Mouse (Mus musculus): ENCODE data around the gene Rcc1l. TPM values are rescaled to one million over a fixed set of nuclear protein-coding genes. Genes with fewer than 3 reads are reported as not detected.

Rcc1l gene
- polyA plus RNA-seq, 1 experiment, result 12.5 TPM

DNA sequence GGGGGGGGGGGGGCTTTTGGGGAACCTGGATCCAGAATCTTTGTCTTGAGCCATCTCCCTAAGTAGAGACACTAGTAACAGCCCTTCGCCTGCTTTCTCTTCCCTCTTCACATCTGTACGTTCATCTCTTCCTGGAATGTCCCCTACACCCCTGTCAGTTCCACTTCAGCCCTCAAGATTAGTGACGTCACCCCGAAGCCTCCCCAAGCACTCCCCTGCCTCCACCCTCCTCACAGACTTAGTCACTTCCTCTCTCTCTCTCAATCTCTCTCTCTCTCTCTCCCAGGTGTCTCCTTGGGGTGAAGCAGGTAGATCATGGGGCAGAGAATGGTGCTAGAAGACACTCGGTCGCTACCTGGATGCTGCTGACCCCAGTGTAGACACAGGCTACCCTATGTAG, 73.9 kb downstream of the Rcc1l start:
- WGBS, result 52% methylated on average over 6 of the region's 6 CpGs
- TF ChIP-seq CTCF (IDR thresholded peaks at IDR 0.05; ENCODE audit: insufficient read depth, low read length) (no peak), POLR2A (IDR thresholded peaks at IDR 0.05; ENCODE audit: borderline replicate concordance, extremely low read depth, low read depth, low read length) (no peak)
- Histone ChIP-seq H3K4me3 (replicated peaks; ENCODE audit: extremely low read depth, low read depth, low read length) (no peak overlapping the region), H3K4me1 (ENCODE audit: control insufficient read depth, insufficient read depth, low read length) (peaks cover 6% of the 10 kb centered on the region; the same call in 1 of the 2 replicates)
- no peak for DNase-seq

GRCm38 (mm10) chr5:134101883-134102282, 74.7 kb downstream of the Rcc1l start:
- WGBS, result 53% methylated on average over 5 of the region's 5 CpGs
- TF ChIP-seq POLR2A (IDR thresholded peaks at IDR 0.05; ENCODE audit: borderline replicate concordance, extremely low read depth, low read depth, low read length) (no peak), CTCF (IDR thresholded peaks at IDR 0.05; ENCODE audit: insufficient read depth, low read length) (no peak)
- peaks cover 6% of the 10 kb centered on the region; the same call in 1 of the 2 replicates for H3K4me1 ChIP-seq (ENCODE audit: control insufficient read depth, insufficient read depth, low read length)
- no peak for DNase-seq
- H3K4me3 ChIP-seq (replicated peaks; ENCODE audit: extremely low read depth, low read depth, low read length), result no peak overlapping the region

DNA sequence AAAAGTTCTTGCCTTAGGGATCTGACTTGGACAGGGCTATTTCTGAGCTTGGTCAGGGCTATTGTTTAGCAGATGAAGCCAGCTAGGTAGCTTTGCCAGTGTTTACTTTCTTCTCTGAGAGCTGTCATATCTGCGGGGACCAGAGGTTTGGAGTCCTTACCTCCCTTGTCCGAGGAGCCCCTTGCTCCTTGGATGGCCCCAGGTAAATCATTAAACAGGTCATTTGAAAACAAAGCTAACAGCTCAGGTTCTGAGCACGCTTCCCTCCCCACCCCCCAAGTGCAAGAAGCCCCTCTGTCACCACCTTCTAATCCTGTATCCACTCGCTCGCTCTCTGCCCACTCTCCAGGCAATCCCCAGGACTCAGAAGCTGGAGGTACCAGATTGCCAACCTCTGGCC, 75.3 kb downstream of the Rcc1l start:
- no peak for TF ChIP-seq CTCF (IDR thresholded peaks at IDR 0.05; ENCODE audit: insufficient read depth, low read length)
- no peak for TF ChIP-seq POLR2A (IDR thresholded peaks at IDR 0.05; ENCODE audit: borderline replicate concordance, extremely low read depth, low read depth, low read length)
- no peak for DNase-seq
- WGBS, result 75% methylated on average over 5 of the region's 5 CpGs
- Histone ChIP-seq H3K4me3 (replicated peaks; ENCODE audit: extremely low read depth, low read depth, low read length) (no peak overlapping the region), H3K4me1 (ENCODE audit: control insufficient read depth, insufficient read depth, low read length) (peaks cover 6% of the 10 kb centered on the region; the same call in 1 of the 2 replicates)

- H3K4me3 ChIP-seq (replicated peaks; ENCODE audit: extremely low read depth, low read depth, low read length), result peak overlapping the region; percentile 31
These were observed 76.3 kb downstream of the Rcc1l start for GRCm38 (mm10) chr5:134100232-134100771.

DNA sequence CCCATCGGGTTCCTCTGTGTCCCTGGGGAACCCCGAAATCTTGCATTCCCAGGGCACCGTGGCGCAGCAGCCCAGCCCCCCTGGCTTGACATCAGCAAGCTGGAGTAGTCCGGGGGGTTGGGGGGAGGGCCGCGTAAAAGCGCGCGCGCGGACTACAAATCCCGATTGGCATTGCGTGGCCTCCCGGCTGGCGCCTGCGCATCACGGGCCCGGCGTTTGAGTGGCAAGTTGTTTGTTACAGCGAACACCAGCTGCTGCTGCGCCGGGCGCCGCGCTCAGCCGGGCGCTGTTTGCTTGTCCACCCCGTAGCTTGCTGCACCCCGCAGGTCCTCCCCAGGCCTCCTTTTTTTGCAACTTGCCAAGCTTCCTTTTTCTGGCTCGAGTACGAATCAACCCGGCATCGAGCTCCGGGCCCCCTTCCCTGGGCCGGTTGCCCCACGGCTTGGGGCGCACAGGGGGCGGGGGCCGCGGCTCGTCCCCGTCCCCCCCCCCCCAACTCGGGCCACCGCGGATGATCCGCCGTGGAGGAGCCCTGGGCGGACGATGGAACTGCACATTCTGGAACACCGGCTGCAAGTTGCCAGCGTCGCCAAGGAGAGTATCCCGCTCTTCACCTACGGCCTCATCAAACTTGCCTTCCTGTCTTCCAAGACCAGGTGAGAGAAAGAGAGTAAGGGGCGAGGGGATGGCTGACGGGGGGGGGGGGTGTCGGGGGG, 76.9 kb downstream of the Rcc1l start, which contains the start of gene Castor2:
TSS of gene Castor2 (plus strand) at position 216 of the 716 bp plus-strand sequence.
- Histone ChIP-seq H3K4me1 (ENCODE audit: control insufficient read depth, insufficient read depth, low read length) (peaks cover 6% of the 10 kb centered on the region; the same call in 1 of the 2 replicates), H3K4me3 (replicated peaks; ENCODE audit: extremely low read depth, low read depth, low read length) (peak within 1 kb of the TSS; percentile 70)
- 0% methylated on average over 48 of the region's 58 CpGs for WGBS
- DNase-seq, result peak; percentile 86
- TF ChIP-seq POLR2A (IDR thresholded peaks at IDR 0.05; ENCODE audit: borderline replicate concordance, extremely low read depth, low read depth, low read length) (peak; percentile 69; the same call in 1 of the 2 replicates), CTCF (IDR thresholded peaks at IDR 0.05; ENCODE audit: insufficient read depth, low read length) (no peak)

More at GRCm38 (mm10) chr5:134100232-134100771, 76.3 kb downstream of the Rcc1l start:
- peaks cover 6% of the 10 kb centered on the region; the same call in 1 of the 2 replicates for H3K4me1 ChIP-seq (ENCODE audit: control insufficient read depth, insufficient read depth, low read length)
- WGBS, result 10% methylated on average over 17 of the region's 17 CpGs
- no peak for DNase-seq
- TF ChIP-seq CTCF (IDR thresholded peaks at IDR 0.05; ENCODE audit: insufficient read depth, low read length) (no peak), POLR2A (IDR thresholded peaks at IDR 0.05; ENCODE audit: borderline replicate concordance, extremely low read depth, low read depth, low read length) (no peak)

DNA sequence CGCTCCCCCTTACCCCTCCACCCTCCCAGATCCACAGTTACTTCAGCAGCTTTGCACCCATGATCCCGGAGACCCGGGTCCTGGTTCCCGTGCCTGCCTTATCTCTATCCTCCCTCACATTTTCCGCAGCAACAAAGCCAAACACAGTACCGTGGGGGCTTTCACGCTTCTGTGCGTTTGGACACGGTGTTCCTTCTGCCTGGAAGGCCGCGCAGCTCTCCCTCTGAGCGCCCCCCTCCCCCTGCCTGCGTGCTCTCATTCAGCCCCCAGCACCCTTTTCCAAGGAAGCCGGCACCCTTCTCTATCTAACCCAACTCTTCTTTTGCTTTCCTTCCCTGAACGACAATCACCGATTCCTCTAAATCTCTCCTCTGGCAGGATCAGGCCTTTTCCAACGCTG, 77.6 kb downstream of the Rcc1l start:
- H3K4me3 ChIP-seq (replicated peaks; ENCODE audit: extremely low read depth, low read depth, low read length), result peak overlapping the region; percentile 60
- peaks cover 6% of the 10 kb centered on the region; the same call in 1 of the 2 replicates for H3K4me1 ChIP-seq (ENCODE audit: control insufficient read depth, insufficient read depth, low read length)
- TF ChIP-seq CTCF (IDR thresholded peaks at IDR 0.05; ENCODE audit: insufficient read depth, low read length) (no peak), POLR2A (IDR thresholded peaks at IDR 0.05; ENCODE audit: borderline replicate concordance, extremely low read depth, low read depth, low read length) (no peak)
- DNase-seq, result peak; percentile 17
- WGBS, result 0% methylated on average over 17 of the region's 17 CpGs

DNA sequence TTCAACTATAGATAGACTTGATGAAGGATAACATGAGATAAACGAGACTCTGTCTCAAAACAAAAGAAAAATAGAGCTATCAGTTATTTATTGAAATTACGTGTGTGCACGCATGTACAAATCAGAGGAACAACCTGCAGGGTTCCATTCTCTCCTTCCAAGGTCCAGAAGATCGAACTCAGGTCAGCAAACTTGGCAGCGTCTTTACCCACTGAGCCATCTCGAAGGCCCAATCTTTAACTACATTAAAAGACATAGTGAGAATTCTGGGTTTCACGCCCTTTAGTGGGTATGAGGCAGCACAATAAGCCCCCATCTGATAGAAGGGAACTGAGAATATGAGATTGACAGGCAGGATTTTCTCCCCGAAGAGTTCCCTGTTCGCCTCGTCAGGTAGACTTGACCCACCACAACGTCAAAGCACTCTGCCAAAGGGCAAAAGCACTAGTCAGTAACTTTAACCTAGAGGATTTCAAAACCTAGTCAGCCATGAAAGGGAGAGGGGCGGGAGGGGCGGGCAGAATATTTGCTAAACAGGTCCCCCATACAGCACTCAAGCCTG, 78.2 kb downstream of the Rcc1l start:
- peaks cover 6% of the 10 kb centered on the region; the same call in 1 of the 2 replicates for H3K4me1 ChIP-seq (ENCODE audit: control insufficient read depth, insufficient read depth, low read length)
- TF ChIP-seq POLR2A (IDR thresholded peaks at IDR 0.05; ENCODE audit: borderline replicate concordance, extremely low read depth, low read depth, low read length) (no peak), CTCF (IDR thresholded peaks at IDR 0.05; ENCODE audit: insufficient read depth, low read length) (no peak)
- no peak for DNase-seq

More for the DNA sequence above, 78.2 kb downstream of the Rcc1l start:
- no peak overlapping the region for H3K4me3 ChIP-seq (replicated peaks; ENCODE audit: extremely low read depth, low read depth, low read length)
- 61% methylated on average over 13 of the region's 13 CpGs for WGBS

Other genes starting within 250 kb of the Rcc1l start
- gene Castor2, start 77.1 kb downstream of the Rcc1l start, polyA plus RNA-seq (2012; rRNA removed), result 6.6 and 11.2 TPM in 2 replicates
- gene Gtf2ird2, start 7.2 kb upstream of the Rcc1l start, polyA plus RNA-seq (2012; rRNA removed), result 5.2 and 5.4 TPM in 2 replicates
- gene Ncf1, start 52.9 kb upstream of the Rcc1l start, polyA plus RNA-seq (2012; rRNA removed), result 32.0 and 37.8 TPM in 2 replicates
- gene Gtf2i, start 138.0 kb upstream of the Rcc1l start, polyA plus RNA-seq (2012; rRNA removed), result 63.8 and 79.5 TPM in 2 replicates